Mouse (Mus musculus) lung, postnatal 14 days (tissue): ENCODE data around the gene Ms4a6c.
"Not testable (repeated sequence)": the region's sequence is repeated elsewhere in the genome, so short reads cannot be mapped to it uniquely, and the experiment has no call there.

Experiments
- DNase-seq: peaks from one replicate; pipeline ENCODE4 v3.0.0; 2021

Ms4a6c gene

GRCm38 (mm10) chr19:11504857-11505256 lies 35.7 kb downstream of the Ms4a6c start:
- DNase-seq: no peak

DNA sequence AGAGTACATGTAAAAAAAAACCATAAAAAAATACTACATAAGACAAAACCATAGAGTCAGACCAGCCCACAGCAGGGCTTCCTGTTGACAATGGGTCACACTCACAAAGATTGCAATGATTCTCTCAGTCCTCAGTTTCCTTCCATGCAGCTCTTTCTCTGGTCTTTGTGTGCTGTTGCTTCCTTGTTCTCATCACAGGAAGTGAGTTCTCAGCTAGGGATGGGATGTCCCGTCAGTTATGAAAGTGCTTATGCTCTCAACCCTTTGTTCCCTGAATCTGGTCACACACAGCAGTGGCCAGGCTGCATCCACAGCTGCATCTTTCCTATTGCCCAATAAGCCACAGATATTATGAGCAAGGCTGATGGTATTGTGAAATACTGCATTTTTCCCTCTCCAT lies 44.3 kb downstream of the Ms4a6c start:
- no peak for DNase-seq

GRCm38 (mm10) chr19:11516246-11516645 lies 47.1 kb downstream of the Ms4a6c start, which contains the start of gene Ms4a6b:
TSS of gene Ms4a6b (plus strand) at chr19:11516512.
- DNase-seq: no peak

GRCm38 (mm10) chr19:11516845-11517244 lies 47.7 kb downstream of the Ms4a6c start:
- DNase-seq: no peak

DNA sequence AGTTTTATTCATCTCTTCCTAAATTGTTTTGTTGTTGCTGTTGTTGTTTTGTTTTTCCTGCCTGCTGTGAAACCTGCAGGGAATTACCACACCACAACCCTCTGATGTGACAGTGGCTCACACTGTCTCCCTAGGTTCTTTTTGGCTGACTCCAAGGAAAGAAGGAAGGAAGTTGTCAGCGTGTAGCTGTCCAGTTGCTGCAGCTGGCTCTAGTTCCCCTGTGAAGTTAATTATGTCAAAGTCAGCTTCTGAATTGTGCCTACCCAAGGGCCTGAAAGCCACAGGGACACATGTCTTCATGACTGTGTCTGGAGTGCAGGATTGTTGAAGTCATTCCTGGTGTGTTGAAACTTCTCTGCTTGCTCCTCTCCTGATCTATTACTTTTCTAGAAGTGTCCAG lies 48.2 kb downstream of the Ms4a6c start:
- DNase-seq: not testable (repeated sequence)

GRCm38 (mm10) chr19:11518356-11518755 lies 49.2 kb downstream of the Ms4a6c start:
- DNase-seq: not testable (repeated sequence)

DNA sequence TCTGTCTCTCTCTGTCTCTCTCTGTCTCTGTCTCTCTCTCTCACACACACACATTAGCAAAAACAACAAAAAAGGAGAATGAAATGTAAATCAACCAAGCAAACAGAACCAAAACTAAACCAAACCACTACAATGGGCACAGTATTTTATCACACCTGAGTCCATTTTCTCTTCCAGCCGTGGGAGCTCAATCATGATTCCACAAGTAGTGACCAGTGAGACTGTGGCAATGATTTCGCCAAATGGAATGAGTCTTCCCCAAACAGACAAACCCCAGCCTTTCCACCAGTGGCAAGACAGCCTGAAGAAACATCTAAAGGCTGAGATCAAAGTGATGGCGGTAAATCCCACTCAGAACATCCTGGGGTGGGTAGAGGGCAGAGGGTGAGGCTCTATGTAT lies 51.0 kb downstream of the Ms4a6c start:
- DNase-seq: no peak
